Mouse (Mus musculus) adrenal gland, adult 18-20 months (tissue): Measurements from ENCODE around the gene Mea1. TPM values are rescaled to one million over a fixed set of nuclear protein-coding genes. Genes with fewer than 3 reads are reported as not detected.
A peak's percentile ranks its signal among the peaks of the same experiment; 100 is the strongest.

Experiments used
- DNase-seq, 2 experiments: peaks; one replicate each; pipeline ENCODE4 v3.0.0; 2021 to 2022; ENCODE audit warnings: low spot score in 2 of 2
- total RNA-seq, 2 experiments: library from RNA; stranded (reverse); gene quantifications; 1 replicate in 1 of 2; 2 replicates in 1 of 2; pipeline ENCODE4 v1.2.3; 2021

Gene Mea1
- total RNA-seq, 2 experiments from 2014 or later, result 100 to 107 TPM

- DNase-seq, result no peak
Observed at GRCm38 (mm10) chr17:46662730-46663129, 15.9 kb upstream of the Mea1 start.

DNA sequence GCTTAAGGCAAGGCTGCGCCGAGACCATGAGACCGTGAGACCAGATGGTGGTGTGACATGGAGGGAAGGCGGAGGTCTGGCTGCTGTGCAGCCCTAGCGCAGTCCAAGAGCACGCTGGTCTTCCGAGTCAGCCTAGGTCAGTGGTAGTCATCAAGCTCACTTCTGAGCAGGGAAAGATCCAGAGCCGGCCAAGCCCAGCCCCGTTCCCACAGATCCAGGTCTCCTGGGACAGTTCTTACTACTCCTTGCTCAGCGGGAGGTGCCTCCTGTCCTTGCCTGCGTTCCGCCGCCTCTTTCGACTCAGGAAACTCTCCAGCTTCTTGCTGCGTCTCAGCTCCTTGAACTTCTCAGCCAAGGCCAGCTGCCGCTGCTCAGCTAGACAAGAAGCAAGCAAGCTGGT lies 10.9 kb upstream of the Mea1 start:
- DNase-seq, result no peak

DNA sequence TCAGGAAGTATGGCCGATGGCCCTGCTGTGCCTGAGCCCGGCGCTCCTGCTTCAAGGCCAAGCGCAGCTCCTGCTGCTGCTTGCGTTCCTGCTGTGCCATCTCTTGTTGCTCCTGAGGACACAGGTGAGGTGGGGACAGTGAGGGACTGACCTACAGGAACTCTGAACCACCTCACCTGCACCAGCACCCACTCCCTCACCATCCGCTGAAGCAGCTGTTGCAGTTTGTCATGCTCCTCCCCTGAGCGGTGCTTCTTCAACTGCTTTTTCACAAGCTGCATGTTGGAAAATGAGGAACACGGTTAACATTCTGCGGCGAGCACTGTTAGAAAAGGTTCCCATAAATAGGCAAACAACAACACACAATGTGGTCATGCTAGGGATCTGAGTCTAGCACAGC lies 8.7 kb upstream of the Mea1 start:
- DNase-seq, result no peak

GRCm38 (mm10) chr17:46673850-46674529 lies 4.6 kb upstream of the Mea1 start, which contains the start of gene Rrp36:
Rrp36 (minus strand) TSS chr17:46674352.
- peak; percentile 79 to 83 for DNase-seq

- DNase-seq, result peak in 1 of 2 experiments; percentile 17
Observed at GRCm38 (mm10) chr17:46674530-46675283, 3.9 kb upstream of the Mea1 start.

- DNase-seq, result no peak
Observed at GRCm38 (mm10) chr17:46678911-46679310, 318 bp downstream of the Mea1 start.

DNA sequence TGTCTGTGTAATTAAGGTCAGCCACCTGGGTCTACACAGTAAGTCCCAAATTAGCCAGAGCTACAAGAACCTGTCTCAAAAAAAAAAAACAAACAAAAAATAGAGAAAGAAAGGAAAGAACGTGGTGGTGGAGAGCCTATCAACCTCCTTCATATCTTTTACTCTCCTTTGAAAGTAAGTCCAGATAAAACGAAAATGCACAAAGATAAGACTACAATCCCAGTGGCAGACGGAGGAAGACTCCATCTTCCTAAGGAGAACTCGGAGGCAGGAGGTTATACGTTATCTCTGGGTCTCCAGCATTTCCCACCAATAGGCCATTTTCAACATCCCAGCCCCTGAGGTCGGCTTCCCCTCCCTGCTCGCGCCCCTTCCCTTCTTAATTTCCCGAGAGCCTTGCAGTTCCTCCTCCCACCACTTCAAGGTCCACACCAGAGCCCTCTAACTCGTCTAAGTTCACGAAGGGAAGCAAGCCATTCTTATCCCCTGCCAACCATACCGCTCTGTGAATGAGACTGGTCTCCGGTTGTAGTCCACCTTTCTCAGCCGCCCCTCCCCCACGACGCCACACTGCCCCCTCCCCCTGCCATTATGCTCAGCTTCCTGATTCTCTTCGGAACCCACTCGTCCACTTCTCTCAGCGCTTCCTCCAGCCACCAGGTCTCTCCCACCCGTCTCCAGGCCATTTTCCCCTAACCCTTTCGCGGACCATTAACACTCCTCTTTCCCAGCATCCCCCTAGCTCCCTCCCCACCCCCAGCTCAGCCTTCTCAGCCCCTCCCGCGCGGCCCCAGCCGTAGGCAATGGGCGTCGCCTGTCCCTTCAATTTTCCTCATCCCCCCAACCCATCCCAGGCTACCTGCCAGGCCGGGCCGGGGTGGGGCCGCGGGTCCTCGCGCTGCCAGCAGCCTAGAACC lies 1.5 kb downstream of the Mea1 start:
- DNase-seq, result peak; percentile 26 to 48

DNA sequence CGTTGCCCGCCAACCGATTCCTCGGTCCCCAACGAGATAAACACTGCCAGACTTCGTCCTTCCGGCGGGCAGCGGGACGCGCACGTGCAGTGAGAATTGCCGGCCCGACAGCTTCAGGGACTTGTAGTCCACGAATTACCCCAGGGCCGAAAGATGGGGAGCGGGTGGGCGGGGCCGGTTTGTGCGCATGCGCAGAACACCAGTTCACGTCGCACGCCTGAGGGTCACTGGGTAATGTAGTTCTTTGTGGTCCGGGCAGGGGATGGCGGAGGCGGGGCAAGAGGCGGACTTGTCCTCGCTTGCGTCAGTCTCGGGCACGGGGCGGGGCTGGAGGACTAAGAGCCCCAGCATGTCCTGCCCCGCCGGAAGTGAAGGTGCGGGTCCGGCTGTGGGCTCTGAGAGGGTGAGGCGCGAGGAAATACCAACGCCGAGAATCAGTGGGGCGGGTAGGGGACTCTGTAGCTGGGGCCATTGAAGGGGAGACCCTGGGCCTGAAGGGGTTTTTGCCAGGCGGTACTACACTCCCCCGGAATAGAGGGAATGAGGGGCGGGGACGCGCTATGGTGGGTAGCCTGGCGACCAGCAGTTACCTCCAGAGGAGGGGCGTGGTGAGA lies 2.3 kb downstream of the Mea1 start, which contains the start of gene Klhdc3:
Gene Klhdc3 (minus strand): TSS at position 155 of the 614 bp plus-strand sequence.
- peak; percentile 93 to 94 for DNase-seq

GRCm38 (mm10) chr17:46681466-46682118 lies 3.0 kb downstream of the Mea1 start:
- DNase-seq, result no peak

DNA sequence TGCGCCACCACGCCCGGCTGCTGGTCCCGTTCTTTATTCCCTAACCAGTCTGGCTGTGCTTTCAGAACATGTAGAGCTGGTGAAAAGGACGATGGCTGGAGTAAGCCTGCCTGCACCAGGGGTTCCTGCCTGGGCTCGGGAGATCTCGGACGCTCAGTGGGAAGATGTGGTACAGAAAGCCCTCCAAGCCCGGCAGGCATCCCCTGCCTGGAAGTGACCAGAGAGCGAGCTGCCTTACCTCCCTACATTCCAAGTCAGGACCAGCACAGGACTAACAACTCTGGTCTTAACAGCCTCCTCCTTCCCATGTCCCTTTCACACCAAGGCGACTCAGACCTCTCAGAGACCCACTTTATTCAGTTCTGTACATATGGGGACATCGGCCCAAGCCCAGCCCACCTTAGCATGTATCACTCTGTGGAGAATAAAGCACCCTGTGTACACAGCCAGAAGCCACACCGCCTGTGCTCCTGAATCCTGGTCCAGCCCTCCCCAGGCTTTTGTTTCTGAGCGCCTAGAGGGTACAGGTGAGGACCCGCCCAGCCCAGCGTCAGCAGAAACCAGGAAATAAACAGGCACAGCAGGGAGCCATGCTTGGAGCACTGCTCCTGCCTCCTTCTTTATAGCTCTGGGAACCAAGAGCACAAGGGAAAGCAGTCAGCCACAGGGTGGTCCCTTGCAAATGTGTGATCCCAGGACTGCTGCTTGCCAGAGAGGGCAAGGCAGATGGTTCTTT lies 4.2 kb downstream of the Mea1 start:
- DNase-seq, result no peak

DNA sequence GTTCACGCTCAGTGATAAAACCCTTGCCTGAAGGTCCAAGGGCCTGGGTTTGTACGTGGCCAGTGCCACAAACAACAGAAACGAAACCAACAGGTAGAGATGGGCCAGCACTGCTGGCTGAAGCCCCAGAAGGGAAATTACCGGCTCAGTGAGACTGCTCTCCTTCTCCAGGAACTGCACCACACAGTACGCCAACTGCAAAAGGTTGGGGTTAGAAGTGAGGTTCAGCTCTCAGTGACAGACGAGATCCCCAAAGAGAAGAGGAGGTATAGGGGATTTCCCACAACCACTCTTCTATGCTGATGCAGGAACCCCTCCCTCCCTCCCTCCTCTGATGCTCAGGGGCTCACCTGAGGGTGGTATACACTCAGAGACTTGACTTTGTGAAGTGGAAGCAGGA lies 7.3 kb downstream of the Mea1 start:
- DNase-seq, result no peak

DNA sequence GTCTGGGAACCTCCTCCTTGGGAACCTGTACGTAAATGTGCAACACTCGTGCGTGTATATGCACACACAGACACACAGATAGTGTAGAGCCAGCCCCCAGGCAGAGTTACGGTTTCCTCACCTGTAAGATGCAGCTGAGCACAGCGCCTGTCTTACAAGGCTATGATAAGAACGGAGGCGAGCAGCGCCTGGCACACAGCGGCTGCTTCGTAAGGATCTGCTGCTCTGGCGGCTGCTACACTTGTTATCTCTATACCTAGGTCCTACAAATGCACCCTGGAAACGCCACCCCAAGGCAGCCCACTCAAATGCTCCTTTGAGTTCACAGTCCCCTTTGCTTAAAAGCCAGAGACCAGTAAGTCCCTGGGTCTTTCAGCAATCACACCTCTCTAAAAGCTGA lies 12.1 kb downstream of the Mea1 start:
- DNase-seq, result no peak

DNA sequence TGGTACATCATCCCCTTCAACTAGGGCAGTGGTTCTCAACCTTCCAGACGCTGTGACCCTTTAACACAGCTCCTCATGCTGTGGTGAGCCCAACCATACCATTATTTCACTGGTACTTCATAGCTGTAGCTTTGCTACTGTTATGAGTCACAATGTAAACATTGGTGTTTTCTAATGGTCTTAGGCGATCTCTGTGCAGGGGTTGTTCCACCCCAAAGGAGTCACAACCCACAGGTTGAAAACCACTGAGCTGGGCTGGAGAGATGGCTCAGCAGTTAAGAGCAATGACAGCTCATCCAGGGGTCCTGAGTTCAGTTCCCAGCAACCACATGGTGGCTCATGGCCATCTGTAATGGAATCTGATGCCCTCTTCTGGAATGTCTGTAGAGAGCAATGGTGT lies 12.8 kb downstream of the Mea1 start:
- no peak for DNase-seq

GRCm38 (mm10) chr17:46694517-46695063 lies 16.0 kb downstream of the Mea1 start:
- no peak for DNase-seq

GRCm38 (mm10) chr17:46698515-46698914 lies 19.9 kb downstream of the Mea1 start:
- DNase-seq, result no peak

GRCm38 (mm10) chr17:46699245-46699644 lies 20.7 kb downstream of the Mea1 start:
- DNase-seq, result no peak

DNA sequence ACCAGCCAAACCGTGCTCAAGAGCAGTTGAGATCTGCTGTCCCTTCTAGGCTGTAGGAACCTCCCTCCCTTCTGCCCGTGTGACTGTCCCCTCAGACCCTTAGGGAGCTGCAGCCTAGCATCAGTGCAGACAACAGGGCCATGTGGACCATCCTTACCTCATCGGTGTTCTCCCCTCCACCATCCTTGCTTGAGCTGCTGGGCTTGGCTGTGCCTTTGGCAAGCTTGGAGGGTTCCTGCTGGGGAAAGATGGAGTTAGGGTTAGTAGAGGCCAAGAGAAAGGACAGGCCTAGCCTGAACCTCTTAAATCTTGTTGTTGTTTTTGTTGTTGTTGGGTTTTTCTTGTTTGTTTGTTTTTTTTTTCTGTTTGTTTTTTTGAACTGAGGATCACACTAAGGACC lies 21.3 kb downstream of the Mea1 start:
- no peak for DNase-seq

GRCm38 (mm10) chr17:46701489-46701888 lies 22.9 kb downstream of the Mea1 start:
- no peak for DNase-seq

DNA sequence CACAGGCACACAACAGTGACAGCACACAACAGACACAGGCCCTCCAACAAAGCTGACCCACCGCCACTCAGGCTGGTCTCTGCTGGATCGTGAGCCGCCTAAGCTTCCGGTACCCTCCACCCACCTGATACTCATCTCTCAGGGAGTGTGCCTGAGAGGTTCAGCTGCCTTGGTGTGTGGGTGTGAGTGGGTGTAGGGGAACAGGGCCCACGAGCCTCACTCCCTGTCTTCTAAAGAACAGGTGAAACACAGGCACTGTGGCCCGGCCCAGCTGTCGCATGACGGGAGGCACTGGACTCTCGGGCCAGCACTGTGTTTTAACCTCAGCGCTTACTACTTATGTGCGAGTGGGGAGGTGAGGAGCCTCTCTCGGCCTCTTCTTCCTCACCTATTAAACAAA lies 23.5 kb downstream of the Mea1 start:
- no peak for DNase-seq
